Mouse (Mus musculus): ENCODE data around the gene Rere. TPM values are rescaled to one million over a fixed set of nuclear protein-coding genes. Genes with fewer than 3 reads are reported as not detected.
"Not testable (repeated sequence)": the region's sequence is repeated elsewhere in the genome, so short reads cannot be mapped to it uniquely, and the experiment has no call there.

The Rere gene
- polyA plus RNA-seq, 1 experiment from 2014 or later: 57.2 TPM

- no peaks in the 10 kb centered on the region for H3K36me3 ChIP-seq
- H3K4me3 ChIP-seq: no peak overlapping the region
- peaks cover 20% of the 10 kb centered on the region for H3K4me1 ChIP-seq
- H3K9ac ChIP-seq: no peak overlapping the region
- no peak overlapping the region for H3K27ac ChIP-seq
- no peaks in the 10 kb centered on the region for H3K27me3 ChIP-seq (replicated peaks)
- 85% methylated on average over 5 of the region's 5 CpGs for WGBS
- no peak for ATAC-seq (ENCODE audit: low FRiP score, low read depth)
- no peak overlapping the region for H3K4me2 ChIP-seq (replicated peaks)
- H3K9me3 ChIP-seq: no peaks in the 10 kb centered on the region
Observed at GRCm38 (mm10) chr4:150275531-150275930, 5.9 kb upstream of the Rere start.

GRCm38 (mm10) chr4:150279336-150279735, 2.1 kb upstream of the Rere start:
- H3K36me3 ChIP-seq; ATAC-seq (ENCODE audit: low FRiP score, low read depth); H3K4me3 ChIP-seq; H3K9me3 ChIP-seq; H3K27ac ChIP-seq; H3K4me2 ChIP-seq (replicated peaks); H3K9ac ChIP-seq; H3K27me3 ChIP-seq (replicated peaks): not testable (repeated sequence)
- H3K4me1 ChIP-seq: peaks cover 15% of the 10 kb centered on the region
- WGBS: 79% methylated on average over 7 of the region's 7 CpGs

GRCm38 (mm10) chr4:150280002-150280401, 1.4 kb upstream of the Rere start:
- Histone ChIP-seq H3K4me3 (no peak overlapping the region), H3K9ac (no peak overlapping the region), H3K36me3 (no peaks in the 10 kb centered on the region), H3K27me3 (replicated peaks) (no peaks in the 10 kb centered on the region), H3K9me3 (no peaks in the 10 kb centered on the region), H3K4me1 (peaks cover 15% of the 10 kb centered on the region), H3K4me2 (replicated peaks) (no peak overlapping the region), H3K27ac (no peak overlapping the region)
- ATAC-seq (ENCODE audit: low FRiP score, low read depth): no peak
- WGBS: 72% methylated on average over 2 of the region's 2 CpGs

- ATAC-seq (ENCODE audit: low FRiP score, low read depth): no peak
- Histone ChIP-seq H3K4me1 (peaks cover 15% of the 10 kb centered on the region), H3K4me2 (replicated peaks) (peak overlapping the region; percentile 64), H3K9me3 (no peaks in the 10 kb centered on the region), H3K4me3 (no peak overlapping the region), H3K9ac (no peak overlapping the region), H3K27ac (no peak overlapping the region), H3K36me3 (no peaks in the 10 kb centered on the region), H3K27me3 (replicated peaks) (no peaks in the 10 kb centered on the region)
- 34% methylated on average over 4 of the region's 4 CpGs for WGBS
Observed at GRCm38 (mm10) chr4:150280459-150280858, 987 bp upstream of the Rere start.

GRCm38 (mm10) chr4:150281891-150282630, 615 bp downstream of the Rere start:
- Histone ChIP-seq H3K36me3 (no peaks in the 10 kb centered on the region), H3K9ac (peak overlapping the region; percentile 99), H3K9me3 (no peaks in the 10 kb centered on the region), H3K4me3 (peak overlapping the region; percentile 99), H3K4me1 (peaks cover 17% of the 10 kb centered on the region), H3K27ac (peak overlapping the region; percentile 84), H3K27me3 (replicated peaks) (no peaks in the 10 kb centered on the region), H3K4me2 (replicated peaks) (peak overlapping the region; percentile 75)
- peak; percentile 43; the same call in 1 of the 2 replicates for ATAC-seq (ENCODE audit: low FRiP score, low read depth)
- WGBS: 1% methylated on average over 50 of the region's 50 CpGs

- Histone ChIP-seq H3K27me3 (replicated peaks) (no peaks in the 10 kb centered on the region), H3K9ac (peak overlapping the region; percentile 99), H3K27ac (peak overlapping the region; percentile 84), H3K4me1 (peaks cover 17% of the 10 kb centered on the region), H3K4me3 (peak overlapping the region; percentile 99), H3K9me3 (no peaks in the 10 kb centered on the region), H3K36me3 (no peaks in the 10 kb centered on the region), H3K4me2 (replicated peaks) (peak overlapping the region; percentile 75)
- 4% methylated on average over 5 of the region's 5 CpGs for WGBS
- ATAC-seq (ENCODE audit: low FRiP score, low read depth): no peak
Observed at GRCm38 (mm10) chr4:150282631-150283334, 1.3 kb downstream of the Rere start.

GRCm38 (mm10) chr4:150283335-150283638, 1.8 kb downstream of the Rere start:
- H3K36me3 ChIP-seq: no peaks in the 10 kb centered on the region
- 20% methylated on average over 2 of the region's 2 CpGs for WGBS
- peak overlapping the region; percentile 99 for H3K4me3 ChIP-seq
- no peak for ATAC-seq (ENCODE audit: low FRiP score, low read depth)
- peak overlapping the region; percentile 75 for H3K4me2 ChIP-seq (replicated peaks)
- no peaks in the 10 kb centered on the region for H3K27me3 ChIP-seq (replicated peaks)
- peaks cover 18% of the 10 kb centered on the region for H3K4me1 ChIP-seq
- H3K9ac ChIP-seq: peak overlapping the region; percentile 99
- peak overlapping the region; percentile 66 for H3K27ac ChIP-seq
- no peaks in the 10 kb centered on the region for H3K9me3 ChIP-seq

GRCm38 (mm10) chr4:150283993-150284392, 2.5 kb downstream of the Rere start:
- no peak for ATAC-seq (ENCODE audit: low FRiP score, low read depth)
- H3K27me3 ChIP-seq (replicated peaks): no peaks in the 10 kb centered on the region
- WGBS: 2% methylated on average over 6 of the region's 6 CpGs

GRCm38 (mm10) chr4:150286980-150287379, 5.5 kb downstream of the Rere start:
- Histone ChIP-seq H3K4me1 (peaks cover 25% of the 10 kb centered on the region), H3K4me3 (no peak overlapping the region), H3K9me3 (0 out of 2 replicates have a peak, but pooled peaks cover 5% of the 10 kb centered on the region), H3K27ac (no peak overlapping the region), H3K36me3 (peaks cover 10% of the 10 kb centered on the region; the same call in 1 of the 2 replicates), H3K4me2 (replicated peaks) (no peak overlapping the region), H3K9ac (no peak overlapping the region), H3K27me3 (replicated peaks) (no peaks in the 10 kb centered on the region)
- ATAC-seq (ENCODE audit: low FRiP score, low read depth): no peak
- WGBS: 91% methylated on average over 8 of the region's 8 CpGs

More at GRCm38 (mm10) chr4:150283993-150284392, 2.5 kb downstream of the Rere start:
- Histone ChIP-seq H3K9me3 (no peaks in the 10 kb centered on the region), H3K4me1 (peaks cover 25% of the 10 kb centered on the region), H3K36me3 (no peaks in the 10 kb centered on the region), H3K4me2 (replicated peaks) (peak overlapping the region; percentile 75), H3K9ac (peak overlapping the region; percentile 99), H3K4me3 (peak overlapping the region; percentile 99), H3K27ac (no peak overlapping the region)

- H3K9me3 ChIP-seq; H3K27me3 ChIP-seq (replicated peaks); H3K9ac ChIP-seq; H3K27ac ChIP-seq; H3K4me2 ChIP-seq (replicated peaks); ATAC-seq (ENCODE audit: low FRiP score, low read depth); H3K36me3 ChIP-seq; H3K4me3 ChIP-seq: not testable (repeated sequence)
- peaks cover 25% of the 10 kb centered on the region for H3K4me1 ChIP-seq
- WGBS: 84% methylated on average over 1 of the region's 1 CpGs
Observed at GRCm38 (mm10) chr4:150287463-150287862, 6.0 kb downstream of the Rere start.

GRCm38 (mm10) chr4:150291900-150292299, 10.5 kb downstream of the Rere start:
- no peak overlapping the region for H3K4me3 ChIP-seq
- H3K27ac ChIP-seq: no peak overlapping the region
- H3K4me2 ChIP-seq (replicated peaks): no peak overlapping the region
- no peak overlapping the region for H3K9ac ChIP-seq
- no peaks in the 10 kb centered on the region for H3K27me3 ChIP-seq (replicated peaks)
- H3K36me3 ChIP-seq: peaks cover 10% of the 10 kb centered on the region; the same call in 1 of the 2 replicates
- H3K4me1 ChIP-seq: peaks cover 14% of the 10 kb centered on the region
- H3K9me3 ChIP-seq: 0 out of 2 replicates have a peak, but pooled peaks cover 5% of the 10 kb centered on the region
- no peak for ATAC-seq (ENCODE audit: low FRiP score, low read depth)
- WGBS: 100% methylated on average over 3 of the region's 3 CpGs

- Histone ChIP-seq H3K27ac (no peak overlapping the region), H3K36me3 (peaks cover 10% of the 10 kb centered on the region; the same call in 1 of the 2 replicates), H3K4me2 (replicated peaks) (no peak overlapping the region), H3K4me1 (no peaks in the 10 kb centered on the region), H3K4me3 (no peak overlapping the region), H3K27me3 (replicated peaks) (no peaks in the 10 kb centered on the region), H3K9me3 (0 out of 2 replicates have a peak, but pooled peaks cover 5% of the 10 kb centered on the region), H3K9ac (no peak overlapping the region)
- 93% methylated on average over 7 of the region's 7 CpGs for WGBS
- ATAC-seq (ENCODE audit: low FRiP score, low read depth): no peak
Observed at GRCm38 (mm10) chr4:150294870-150295269, 13.4 kb downstream of the Rere start.

Measured in neural tube, embryonic 12.5 days (tissue).